Mouse (Mus musculus) forebrain, embryonic 10.5 days (tissue): ENCODE measurements around the gene Pygo2. TPM values are rescaled to one million over a fixed set of nuclear protein-coding genes. Genes with fewer than 3 reads are reported as not detected.
A peak's percentile ranks its signal among the peaks of the same experiment; 100 is the strongest.

Experiments
- DNase-seq: peaks from one replicate; pipeline ENCODE4 v3.0.0-alpha.2; 2017; ENCODE audit warnings: low spot score; ENCODE audit errors: extremely low spot score
- H3K27ac ChIP-seq: fragments of 300-500 bp; sonication (generic); 2 replicates; pipeline ENCODE4 v1.5.1; 2016; ENCODE audit warnings: mild to moderate bottlenecking
- H3K27me3 ChIP-seq: fragments of 300-500 bp; sonication (generic); 2 replicates; pipeline ENCODE4 v1.6.1; 2016; ENCODE audit warnings: mild to moderate bottlenecking; ENCODE audit not compliant: poor library complexity, severe bottlenecking
- H3K36me3 ChIP-seq: fragments of 300-500 bp; sonication (generic); replicated peaks from 2 replicates; pipeline ENCODE4 v1.6.1; 2016; ENCODE audit warnings: mild to moderate bottlenecking, moderate library complexity
- H3K4me1 ChIP-seq: fragments of 300-500 bp; sonication (generic); 2 replicates; pipeline ENCODE4 v1.6.1; 2016
- H3K4me3 ChIP-seq: fragments of 300-500 bp; sonication (generic); 2 replicates; pipeline ENCODE4 v1.5.1; 2016; ENCODE audit warnings: mild to moderate bottlenecking, moderate library complexity
- H3K9me3 ChIP-seq: fragments of 300-500 bp; sonication (generic); 2 replicates; pipeline ENCODE4 v1.6.1; 2016; ENCODE audit warnings: mild to moderate bottlenecking, moderate library complexity
- WGBS: fragments of 180-500 bp; shearing (Covaris S2); methylation state at CpG from one replicate; pipeline ENCODE4 v1.1.7; 2016; 5-methylcytosine and 5-hydroxymethylcytosine counted together
- polyA plus RNA-seq: library from polyadenylated mRNA; unstranded; fragments of >200 nt; fragmentation: Nextera tagmentation; extraction: Ambion mirVana; gene quantifications from 2 replicates; pipeline ENCODE4 v1.2.1, GENCODE M21; 2016

Gene Pygo2
- polyA plus RNA-seq, 1 experiment from 2014 or later = 34.9 TPM

- H3K27ac ChIP-seq = no peak overlapping the region
- no peak overlapping the region; the same call in 1 of the 2 replicates for H3K4me3 ChIP-seq
- H3K36me3 ChIP-seq = no peaks in the 10 kb centered on the region
- peaks cover 58% of the 10 kb centered on the region for H3K27me3 ChIP-seq
- H3K4me1 ChIP-seq = peaks cover 87% of the 10 kb centered on the region
- 80% methylated on average over 11 of the region's 11 CpGs for WGBS
- no peak for DNase-seq
- H3K9me3 ChIP-seq = no peaks in the 10 kb centered on the region
Observed at GRCm38 (mm10) chr3:89388134-89388881, 41.7 kb upstream of the Pygo2 start.

GRCm38 (mm10) chr3:89388901-89389740, 40.9 kb upstream of the Pygo2 start:
- peaks cover 93% of the 10 kb centered on the region for H3K4me1 ChIP-seq
- H3K4me3 ChIP-seq = no peak overlapping the region; the same call in 1 of the 2 replicates
- 76% methylated on average over 6 of the region's 6 CpGs for WGBS

GRCm38 (mm10) chr3:89390111-89390515, 39.9 kb upstream of the Pygo2 start:
- Histone ChIP-seq H3K27me3 (peaks cover 55% of the 10 kb centered on the region), H3K4me3 (peak overlapping the region; percentile 75; the same call in 1 of the 2 replicates), H3K36me3 (no peaks in the 10 kb centered on the region), H3K27ac (peak overlapping the region; percentile 90; the same call in 1 of the 2 replicates), H3K9me3 (no peaks in the 10 kb centered on the region), H3K4me1 (peaks cover 93% of the 10 kb centered on the region)
- WGBS = 59% methylated on average over 5 of the region's 5 CpGs
- no peak for DNase-seq

More at GRCm38 (mm10) chr3:89388901-89389740, 40.9 kb upstream of the Pygo2 start:
- H3K36me3 ChIP-seq = no peaks in the 10 kb centered on the region
- no peaks in the 10 kb centered on the region for H3K9me3 ChIP-seq
- DNase-seq = no peak
- peaks cover 57% of the 10 kb centered on the region for H3K27me3 ChIP-seq
- no peak overlapping the region for H3K27ac ChIP-seq

GRCm38 (mm10) chr3:89390699-89391662, 39.0 kb upstream of the Pygo2 start:
- 13% methylated on average over 19 of the region's 19 CpGs for WGBS
- H3K27me3 ChIP-seq = peaks cover 55% of the 10 kb centered on the region
- H3K4me3 ChIP-seq = peak overlapping the region; percentile 75
- peak overlapping the region; percentile 90 for H3K27ac ChIP-seq
- no peak for DNase-seq
- H3K36me3 ChIP-seq = no peaks in the 10 kb centered on the region
- H3K9me3 ChIP-seq = no peaks in the 10 kb centered on the region
- H3K4me1 ChIP-seq = peaks cover 93% of the 10 kb centered on the region

GRCm38 (mm10) chr3:89391663-89392511, 38.1 kb upstream of the Pygo2 start:
- no peaks in the 10 kb centered on the region for H3K9me3 ChIP-seq
- H3K36me3 ChIP-seq = no peaks in the 10 kb centered on the region
- peaks cover 46% of the 10 kb centered on the region for H3K27me3 ChIP-seq
- peak overlapping the region; percentile 75 for H3K4me3 ChIP-seq
- peaks cover 93% of the 10 kb centered on the region for H3K4me1 ChIP-seq
- under 1% methylated on average over 56 of the region's 56 CpGs for WGBS
- peak; percentile 56 for DNase-seq
- peak overlapping the region; percentile 90 for H3K27ac ChIP-seq

- H3K4me3 ChIP-seq = peak overlapping the region; percentile 75
- H3K4me1 ChIP-seq = peaks cover 85% of the 10 kb centered on the region
- no peaks in the 10 kb centered on the region for H3K9me3 ChIP-seq
- under 1% methylated on average over 23 of the region's 24 CpGs for WGBS
- peak overlapping the region; percentile 90 for H3K27ac ChIP-seq
- peaks cover 42% of the 10 kb centered on the region for H3K27me3 ChIP-seq
- H3K36me3 ChIP-seq = no peaks in the 10 kb centered on the region
- DNase-seq = peak; percentile 31
Observed at GRCm38 (mm10) chr3:89392871-89393311, 37.1 kb upstream of the Pygo2 start.

- Histone ChIP-seq H3K4me3 (peak overlapping the region; percentile 75), H3K27me3 (peaks cover 42% of the 10 kb centered on the region), H3K27ac (peak overlapping the region; percentile 90), H3K36me3 (no peaks in the 10 kb centered on the region), H3K4me1 (peaks cover 78% of the 10 kb centered on the region), H3K9me3 (no peaks in the 10 kb centered on the region)
- WGBS = under 1% methylated on average over 15 of the region's 15 CpGs
- peak; percentile 98 for DNase-seq
Observed at GRCm38 (mm10) chr3:89393605-89394004, 36.4 kb upstream of the Pygo2 start.

- WGBS = under 1% methylated on average over 42 of the region's 42 CpGs
Observed at GRCm38 (mm10) chr3:89394006-89394893, 35.8 kb upstream of the Pygo2 start, which contains the start of gene Zbtb7b. Gene Zbtb7b, minus strand, starts transcription at chr3:89394776.

GRCm38 (mm10) chr3:89394894-89395256, 35.1 kb upstream of the Pygo2 start:
- under 1% methylated on average over 12 of the region's 12 CpGs for WGBS

More at GRCm38 (mm10) chr3:89394006-89394893, 35.8 kb upstream of the Pygo2 start, which contains the start of gene Zbtb7b:
- Histone ChIP-seq H3K4me3 (peak within 1 kb of the TSS; percentile 75), H3K36me3 (no peaks in the 10 kb centered on the region), H3K27ac (peak within 1 kb of the TSS; percentile 90), H3K9me3 (no peaks in the 10 kb centered on the region), H3K27me3 (peaks cover 42% of the 10 kb centered on the region), H3K4me1 (peaks cover 75% of the 10 kb centered on the region)
- no peak for DNase-seq

GRCm38 (mm10) chr3:89395419-89395805, 34.6 kb upstream of the Pygo2 start:
- 0 out of 2 replicates have a peak, but pooled peaks cover 8% of the 10 kb centered on the region for H3K36me3 ChIP-seq
- DNase-seq = no peak
- peak overlapping the region; percentile 75 for H3K4me3 ChIP-seq
- H3K4me1 ChIP-seq = peaks cover 66% of the 10 kb centered on the region
- peak overlapping the region; percentile 90 for H3K27ac ChIP-seq
- WGBS = under 1% methylated on average over 10 of the region's 10 CpGs
- H3K27me3 ChIP-seq = peaks cover 35% of the 10 kb centered on the region
- H3K9me3 ChIP-seq = no peaks in the 10 kb centered on the region

More at GRCm38 (mm10) chr3:89394894-89395256, 35.1 kb upstream of the Pygo2 start:
- 0 out of 2 replicates have a peak, but pooled peaks cover 2% of the 10 kb centered on the region for H3K36me3 ChIP-seq
- peak overlapping the region; percentile 90 for H3K27ac ChIP-seq
- peak overlapping the region; percentile 75 for H3K4me3 ChIP-seq
- DNase-seq = peak; percentile 87
- peaks cover 41% of the 10 kb centered on the region for H3K27me3 ChIP-seq
- H3K4me1 ChIP-seq = peaks cover 71% of the 10 kb centered on the region
- H3K9me3 ChIP-seq = no peaks in the 10 kb centered on the region
